Mouse (Mus musculus) right cerebral cortex, postnatal 14 days (tissue): ENCODE results near the gene Cntfr.

Experiments used
- DNase-seq: peaks from one replicate; pipeline ENCODE4 v3.0.0; 2022

Cntfr gene

GRCm38 (mm10) chr4:41696930-41697841 is at the start of gene Cntfr:
Gene Cntfr (minus strand): TSS chr4:41697089.
- peak; percentile 83 for DNase-seq

GRCm38 (mm10) chr4:41745021-41745420 is 48.1 kb upstream of the Cntfr start:
- DNase-seq = no peak

GRCm38 (mm10) chr4:41744131-41744530 is 47.2 kb upstream of the Cntfr start:
- no peak for DNase-seq

GRCm38 (mm10) chr4:41741158-41741560 is 44.3 kb upstream of the Cntfr start:
- peak; percentile 89 for DNase-seq

- peak; percentile 79 for DNase-seq
Observed at GRCm38 (mm10) chr4:41740380-41741157, 43.7 kb upstream of the Cntfr start.

GRCm38 (mm10) chr4:41739260-41739659 is 42.4 kb upstream of the Cntfr start:
- DNase-seq = no peak

- DNase-seq = no peak
Observed at GRCm38 (mm10) chr4:41738256-41738603, 41.3 kb upstream of the Cntfr start.

- peak; percentile 74 for DNase-seq
Observed at GRCm38 (mm10) chr4:41737602-41738255, 40.8 kb upstream of the Cntfr start.

GRCm38 (mm10) chr4:41731052-41731765 is 34.3 kb upstream of the Cntfr start, which contains the start of gene Arid3c:
Gene Arid3c (minus strand): TSS chr4:41731142.
- DNase-seq = no peak

GRCm38 (mm10) chr4:41726826-41727621 is 30.1 kb upstream of the Cntfr start:
- no peak for DNase-seq

GRCm38 (mm10) chr4:41722918-41723351 is 26.0 kb upstream of the Cntfr start, which contains the start of gene Dctn3:
Gene Dctn3 (minus strand): TSS chr4:41723170.
- DNase-seq = peak; percentile 81

- DNase-seq = no peak
Observed at GRCm38 (mm10) chr4:41716834-41717233, 19.9 kb upstream of the Cntfr start.

GRCm38 (mm10) chr4:41715596-41715995 is 18.7 kb upstream of the Cntfr start:
- no peak for DNase-seq

GRCm38 (mm10) chr4:41715082-41715481 is 18.2 kb upstream of the Cntfr start:
- no peak for DNase-seq

GRCm38 (mm10) chr4:41714276-41714675 is 17.4 kb upstream of the Cntfr start:
- peak; percentile 71 for DNase-seq

- DNase-seq = peak; percentile 76
Observed at GRCm38 (mm10) chr4:41713197-41714067, 16.5 kb upstream of the Cntfr start, which contains the start of gene Rpp25l. Gene Rpp25l (minus strand): TSS chr4:41713534.

GRCm38 (mm10) chr4:41712421-41713196 is 15.7 kb upstream of the Cntfr start:
- DNase-seq = no peak

GRCm38 (mm10) chr4:41711705-41712375 is 15.0 kb upstream of the Cntfr start:
- DNase-seq = no peak

- DNase-seq = no peak
Observed at GRCm38 (mm10) chr4:41710229-41710628, 13.3 kb upstream of the Cntfr start.
